In the genomic region with DNA sequence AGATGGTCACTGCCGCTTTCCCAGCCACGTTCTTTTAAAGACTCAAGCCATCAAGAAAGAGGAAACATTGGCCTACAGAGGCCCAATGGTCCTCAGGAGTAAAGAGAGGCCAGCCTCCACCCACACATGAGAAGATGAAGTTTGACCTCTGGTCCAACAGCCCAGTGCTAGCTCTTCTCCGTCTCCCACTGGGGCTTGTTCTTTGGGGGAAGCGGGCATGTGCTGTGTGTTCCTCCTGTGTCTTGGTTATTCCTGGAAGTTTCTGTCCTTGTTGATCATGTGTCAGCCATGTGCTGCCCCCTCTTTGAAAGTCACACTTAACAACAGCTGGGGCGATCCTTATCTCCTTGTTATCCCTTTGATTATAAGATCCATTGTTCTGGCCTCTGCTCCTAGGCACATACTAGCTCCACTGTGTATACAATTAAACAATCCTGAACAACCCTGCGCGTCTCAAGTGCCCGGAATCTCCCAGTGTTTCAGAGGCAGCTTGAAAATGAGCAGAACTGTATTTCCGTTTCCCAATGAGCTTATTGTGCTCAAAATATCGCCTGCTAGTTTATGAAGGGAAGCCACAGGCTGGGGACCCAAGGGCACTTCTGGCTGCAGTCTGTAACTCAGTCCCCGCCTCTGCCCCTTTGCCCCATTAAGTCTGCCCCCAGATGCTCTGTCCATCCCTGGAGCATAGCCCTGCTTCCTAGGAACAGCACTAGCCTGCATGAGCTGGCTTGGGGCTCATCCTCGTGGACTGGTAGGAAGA, we compare ENCODE assay signal across 9 mouse cellular contexts.
DNase-seq lines count a peak whose midpoint lies in the region; ATAC-seq and TF ChIP-seq lines count a peak whose summit lies in the region.
"Had no signal": no experiment of that assay in that cellular context is flagged by ENCODE, and none has a peak within 500 bp of the region (broad histone marks: within the 10 kb centered on the region; RNA-seq: fewer than 3 reads in every experiment).

No protein-coding gene starts in this region.

- no peak overlapping the region for H3K4me2 ChIP-seq in forebrain, postnatal 0 days (ENCODE audit: low read depth)
- peak overlapping the region; percentile 28; the same call in 1 of the 2 replicates for H3K4me2 ChIP-seq in limb, embryonic 12.5 days

- no peak for TF ChIP-seq CTCF in forebrain, postnatal 0 days (IDR thresholded peaks at IDR 0.05; ENCODE audit: low read depth)

- no peak for DNase-seq in forebrain, embryonic 10.5 days (ENCODE audit: extremely low spot score, low spot score)
- no peak for DNase-seq in forebrain, postnatal 0 days
- DNase-seq in retina, postnatal 1 day: peak; percentile 43
- DNase-seq in retina, embryonic 14.5 days (ENCODE audit: low spot score): no peak
- DNase-seq in left cerebral cortex, adult 9 months (ENCODE audit: low spot score in 2 of 2): no peak
- DNase-seq in thymus, postnatal 4 days: no peak
- DNase-seq in layer of hippocampus, postnatal 14 days (ENCODE audit: low spot score in 2 of 2): no peak

- 64% methylated on average over 12 of the region's 12 CpGs for WGBS in forebrain, embryonic 10.5 days
- WGBS in forebrain, postnatal 0 days: 62% methylated on average over 12 of the region's 12 CpGs
- WGBS in limb, embryonic 12.5 days: 37% methylated on average over 12 of the region's 12 CpGs

- peaks cover 22% of the 10 kb centered on the region for H3K36me3 ChIP-seq in forebrain, embryonic 10.5 days (replicated peaks)
- no peaks in the 10 kb centered on the region for H3K36me3 ChIP-seq in forebrain, postnatal 0 days (ENCODE audit: insufficient read depth)
- H3K36me3 ChIP-seq in limb, embryonic 12.5 days: peaks cover 19% of the 10 kb centered on the region

- ATAC-seq in forebrain, postnatal 0 days: no peak
- no peak for ATAC-seq in limb, embryonic 12.5 days (ENCODE audit: insufficient number of reproducible peaks, insufficient read depth, low FRiP score, low TSS enrichment, low read depth)

- H3K4me1 ChIP-seq in forebrain, embryonic 10.5 days: peaks cover 48% of the 10 kb centered on the region
- no peaks in the 10 kb centered on the region for H3K4me1 ChIP-seq in forebrain, postnatal 0 days (ENCODE audit: insufficient read depth)
- peaks cover 81% of the 10 kb centered on the region for H3K4me1 ChIP-seq in limb, embryonic 12.5 days (replicated peaks)
- H3K4me1 ChIP-seq: megakaryocyte, embryonic 14.5 days had no signal

- H3K4me3 ChIP-seq in forebrain, embryonic 10.5 days: peak overlapping the region; percentile 3; the same call in 1 of the 2 replicates
- H3K4me3 ChIP-seq in forebrain, postnatal 0 days (ENCODE audit: low read depth, low read length): no peak overlapping the region
- peak overlapping the region; percentile 13; the same call in 1 of the 2 replicates for H3K4me3 ChIP-seq in limb, embryonic 12.5 days (replicated peaks)
- H3K4me3 ChIP-seq: megakaryocyte, embryonic 14.5 days had no signal

- peak overlapping the region; percentile 36 for H3K27ac ChIP-seq in forebrain, embryonic 10.5 days
- no peak overlapping the region for H3K27ac ChIP-seq in forebrain, postnatal 0 days (ENCODE audit: low read depth, low read length)
- H3K27ac ChIP-seq in limb, embryonic 12.5 days: peak overlapping the region; percentile 75

- H3K27me3 ChIP-seq in forebrain, embryonic 10.5 days (ENCODE audit: poor library complexity, severe bottlenecking): no peaks in the 10 kb centered on the region
- H3K27me3 ChIP-seq in forebrain, postnatal 0 days (ENCODE audit: insufficient read depth, low read length): no peaks in the 10 kb centered on the region
- peaks cover 9% of the 10 kb centered on the region; the same call in 1 of the 2 replicates for H3K27me3 ChIP-seq in limb, embryonic 12.5 days

- no peak overlapping the region for H3K9ac ChIP-seq in forebrain, postnatal 0 days
- peak overlapping the region; percentile 0; the same call in 1 of the 2 replicates for H3K9ac ChIP-seq in limb, embryonic 12.5 days (replicated peaks)

- no peaks in the 10 kb centered on the region for H3K9me3 ChIP-seq in forebrain, embryonic 10.5 days
- H3K9me3 ChIP-seq in forebrain, postnatal 0 days (ENCODE audit: low read length): no peaks in the 10 kb centered on the region
- H3K9me3 ChIP-seq in limb, embryonic 12.5 days: no peaks in the 10 kb centered on the region
- H3K9me3 ChIP-seq: megakaryocyte, embryonic 14.5 days had no signal
